Mouse (Mus musculus): ENCODE measurements around the gene Smyd3.

Smyd3 gene

DNA sequence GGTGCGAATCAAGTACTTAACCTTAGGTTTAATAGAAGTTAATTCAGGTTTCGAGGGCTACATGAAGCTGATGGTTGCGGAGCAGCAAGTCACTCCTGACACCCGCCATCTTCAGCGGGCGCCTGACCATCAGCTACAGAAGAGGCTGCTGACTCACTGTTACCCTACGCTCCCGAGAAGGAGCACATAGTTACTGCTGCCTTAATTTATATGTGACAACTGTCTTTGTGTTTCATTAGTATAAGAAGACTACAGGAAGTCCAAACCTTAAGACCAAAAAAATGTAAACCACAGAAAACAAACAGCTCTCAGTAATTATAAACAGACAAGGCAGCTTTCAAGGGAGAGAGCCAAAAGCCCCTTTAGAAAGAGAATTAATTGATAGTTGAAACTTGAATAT, 49.9 kb downstream of the Smyd3 start:
- in situ Hi-C loops (cut with MboI, MseI) = no loop called here

DNA sequence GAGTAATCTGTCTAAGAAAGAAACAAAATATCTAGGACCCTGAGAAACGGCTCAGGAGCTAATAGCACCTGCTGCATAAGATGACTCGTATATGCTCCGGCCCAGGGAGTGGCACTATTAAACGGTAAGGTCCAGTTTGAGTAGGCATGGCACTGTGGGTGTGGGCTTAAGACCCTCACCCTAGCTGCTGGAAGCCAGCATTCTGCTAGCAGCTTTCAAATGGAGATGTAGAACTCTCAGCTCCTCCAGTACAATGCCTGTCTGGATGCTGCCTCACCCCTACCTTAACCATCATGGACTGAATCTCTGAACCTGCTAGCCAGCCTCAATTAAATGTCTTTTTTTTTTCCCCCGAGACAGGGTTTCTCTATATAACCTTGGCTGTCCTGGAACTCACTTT, 55.5 kb downstream of the Smyd3 start:
- in situ Hi-C loops (cut with MboI, MseI) = no loop called here

- in situ Hi-C loops (cut with MboI, MseI) = no loop called here
Measured at GRCm38 (mm10) chr1:179461019-179461814, 56.6 kb downstream of the Smyd3 start.

DNA sequence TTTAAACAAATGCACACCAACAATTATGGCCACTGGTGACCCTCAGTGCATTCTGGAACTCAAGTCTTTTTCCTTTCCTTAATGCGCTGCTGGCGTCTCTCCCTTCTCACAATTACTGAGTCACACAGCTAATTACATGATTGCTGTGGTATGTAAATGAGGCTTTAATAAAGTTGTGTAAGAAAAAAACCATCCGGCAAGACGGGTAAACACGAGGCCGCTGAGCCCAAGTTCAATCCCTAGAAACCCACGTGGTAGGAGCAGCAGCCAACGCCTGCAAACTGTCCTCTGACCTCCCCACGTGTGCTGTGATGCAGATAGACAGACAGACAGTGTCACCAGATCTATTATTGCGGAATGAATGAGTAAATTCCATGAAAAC, 58.9 kb downstream of the Smyd3 start:
- in situ Hi-C loops (cut with MboI, MseI) = no loop called here

- in situ Hi-C loops (cut with MboI, MseI) = no loop called here
Measured at GRCm38 (mm10) chr1:179458236-179458986, 59.4 kb downstream of the Smyd3 start.

GRCm38 (mm10) chr1:179454600-179454999, 63.2 kb downstream of the Smyd3 start:
- in situ Hi-C loops (cut with MboI, MseI) = no loop called here

DNA sequence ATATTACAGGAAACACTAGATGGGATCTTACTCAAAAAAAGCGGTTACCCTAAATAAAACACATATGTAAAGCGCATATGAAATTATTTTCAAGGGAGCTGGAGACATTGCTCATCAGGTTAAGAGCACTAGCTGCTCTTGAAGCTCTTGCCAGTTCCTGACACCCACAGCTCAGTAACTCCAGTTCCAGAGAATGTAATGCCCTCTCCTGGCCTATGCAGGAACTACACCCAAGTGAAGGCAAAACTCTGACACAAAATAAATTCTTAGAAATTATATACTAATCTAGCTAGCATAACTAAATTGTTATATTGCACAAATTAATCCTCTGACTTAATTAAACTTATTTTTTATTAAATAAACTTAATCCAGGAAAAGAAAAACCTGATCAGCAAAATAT, 66.6 kb downstream of the Smyd3 start:
- in situ Hi-C loops (cut with MboI, MseI) = no loop called here

- in situ Hi-C loops (cut with MboI, MseI) = no loop called here
Measured at GRCm38 (mm10) chr1:179446845-179447212, 71.0 kb downstream of the Smyd3 start.

GRCm38 (mm10) chr1:179446127-179446844, 71.6 kb downstream of the Smyd3 start:
- in situ Hi-C loops (cut with MboI, MseI) = no loop called here

DNA sequence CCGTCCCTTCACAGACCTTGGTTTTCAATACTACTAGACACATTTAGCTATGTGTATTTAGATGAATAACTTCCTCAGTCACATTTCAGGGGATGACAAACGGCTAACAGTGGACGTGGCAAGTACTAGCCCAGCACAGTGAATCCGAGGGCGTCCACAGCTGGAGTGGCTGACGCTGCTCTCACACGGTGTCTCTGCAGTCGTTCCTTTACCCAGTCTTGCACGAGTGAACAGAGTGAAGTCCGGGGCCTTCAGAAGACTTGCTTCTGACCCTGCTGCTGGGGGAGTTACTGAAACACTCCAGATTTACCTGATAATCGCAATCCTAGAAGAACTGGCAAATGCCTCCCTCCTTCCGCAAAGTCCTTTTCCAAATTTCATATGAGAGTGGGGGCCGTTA, 74.0 kb downstream of the Smyd3 start:
- in situ Hi-C loops (cut with MboI, MseI) = no loop called here

DNA sequence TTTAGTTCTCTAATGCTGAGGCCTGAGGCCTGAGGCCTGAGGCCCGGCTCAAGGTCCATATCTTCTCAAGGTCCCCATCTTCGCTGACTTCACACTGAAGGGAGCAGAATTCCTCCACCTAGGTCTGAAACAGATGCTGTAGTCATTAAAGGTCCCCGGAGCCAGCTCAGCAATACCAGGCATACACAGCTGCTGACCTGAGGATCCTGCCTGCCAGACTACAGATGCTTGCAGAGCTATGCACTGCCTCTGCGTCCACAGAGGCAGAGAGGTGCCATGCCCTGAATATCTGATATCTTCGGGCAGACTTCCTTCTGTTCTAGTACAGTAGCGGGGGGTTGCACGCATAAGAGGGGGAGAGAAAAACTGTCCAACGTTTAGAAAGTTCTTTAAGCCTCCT, 74.4 kb downstream of the Smyd3 start:
- in situ Hi-C loops (cut with MboI, MseI) = no loop called here

- in situ Hi-C loops (cut with MboI, MseI) = no loop called here
Measured at GRCm38 (mm10) chr1:179436596-179436995, 81.2 kb downstream of the Smyd3 start.

- in situ Hi-C loops (cut with MboI, MseI) = no loop called here
Measured at GRCm38 (mm10) chr1:179434443-179435260, 83.2 kb downstream of the Smyd3 start.

GRCm38 (mm10) chr1:179433828-179434227, 84.0 kb downstream of the Smyd3 start:
- in situ Hi-C loops (cut with MboI, MseI) = no loop called here

- in situ Hi-C loops (cut with MboI, MseI) = no loop called here
Measured at GRCm38 (mm10) chr1:179433355-179433754, 84.5 kb downstream of the Smyd3 start.

DNA sequence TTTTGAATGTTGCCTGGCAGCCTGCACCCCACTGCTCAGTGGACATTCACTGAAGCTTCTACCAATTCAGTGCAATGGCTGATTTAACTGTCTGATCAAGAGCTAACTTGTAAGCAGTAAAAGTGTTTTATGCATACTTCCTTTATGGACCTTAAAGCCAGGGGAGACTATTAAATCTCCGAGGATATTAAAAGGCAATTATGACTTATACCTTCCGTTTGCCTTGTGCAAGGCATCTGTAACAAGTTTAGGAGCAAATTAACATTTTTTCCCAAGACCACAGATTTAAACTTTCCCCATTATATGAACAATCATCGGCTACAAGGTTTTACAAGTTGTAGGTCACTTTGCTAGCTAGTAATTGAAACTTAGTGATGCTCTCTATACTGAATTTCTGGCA, 87.8 kb downstream of the Smyd3 start:
- in situ Hi-C loops (cut with MboI, MseI) = no loop called here

- in situ Hi-C loops (cut with MboI, MseI) = no loop called here
Measured at GRCm38 (mm10) chr1:179424879-179425472, 92.9 kb downstream of the Smyd3 start.

DNA sequence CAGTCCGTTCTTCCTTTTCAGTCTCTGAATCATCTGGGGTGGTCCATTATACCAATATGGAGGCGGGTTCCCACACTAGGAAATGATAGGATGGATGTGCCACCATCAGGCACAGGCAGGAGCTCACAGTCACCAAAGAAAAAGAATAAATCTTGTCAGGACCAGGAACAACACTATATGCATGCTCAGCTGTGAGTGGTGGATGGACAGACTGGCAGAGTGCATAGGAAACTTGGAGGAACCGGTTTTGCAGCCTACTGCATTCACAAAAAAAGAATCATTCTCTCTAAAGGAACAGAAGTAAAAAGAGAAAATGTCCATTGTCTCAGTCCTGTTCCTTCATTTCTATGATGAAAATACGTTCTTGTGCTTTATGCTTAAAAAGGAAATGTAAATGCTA, 98.8 kb downstream of the Smyd3 start:
- in situ Hi-C loops (cut with MboI, MseI) = no loop called here

DNA sequence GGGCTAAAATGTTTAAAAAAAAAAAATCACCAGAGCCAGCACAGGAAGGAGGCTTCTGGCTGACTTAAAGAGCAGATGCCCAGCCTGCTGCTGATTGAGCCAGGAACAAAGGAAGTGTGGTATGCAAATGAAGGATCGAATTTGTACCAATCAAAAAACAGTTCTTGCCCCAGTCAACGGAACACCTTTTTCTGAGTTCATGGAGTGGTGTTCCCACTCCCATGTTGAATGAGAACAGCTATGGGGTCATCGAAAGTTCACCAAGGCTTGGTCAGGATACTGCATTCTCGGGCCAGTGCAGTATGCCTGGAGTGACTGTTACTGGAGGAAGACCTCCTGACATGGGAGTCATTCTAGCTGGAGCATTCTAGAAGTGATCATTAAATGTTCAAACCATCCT, 109.8 kb downstream of the Smyd3 start:
- in situ Hi-C loops (cut with MboI, MseI) = no loop called here

- in situ Hi-C loops (cut with MboI, MseI) = no loop called here
Measured at GRCm38 (mm10) chr1:179400835-179401234, 117.0 kb downstream of the Smyd3 start.

- in situ Hi-C loops (cut with MboI, MseI) = no loop called here
Measured at GRCm38 (mm10) chr1:179398639-179399038, 119.2 kb downstream of the Smyd3 start.

All from regulatory T cell (primary cell).